Mouse (Mus musculus) stomach, postnatal 0 days (tissue): ENCODE measurements at regions not wholly inside any gene's neighbourhood (a gene's known extent, or its start where the extent isn't known, plus 50 kb on each side); places are given as distances from the start of the nearest gene placed in this dataset.

Experiments used
- CTCF ChIP-seq: IDR thresholded peaks from 2 replicates; pipeline ENCODE4 v1.5.1; 2016; ENCODE audit warnings: antibody characterized with exemption, low read depth, mild to moderate bottlenecking, moderate library complexity
- EP300 ChIP-seq: optimal IDR thresholded peaks from 2 replicates; pipeline ENCODE3; 2016; ENCODE audit warnings: antibody characterized with exemption

DNA sequence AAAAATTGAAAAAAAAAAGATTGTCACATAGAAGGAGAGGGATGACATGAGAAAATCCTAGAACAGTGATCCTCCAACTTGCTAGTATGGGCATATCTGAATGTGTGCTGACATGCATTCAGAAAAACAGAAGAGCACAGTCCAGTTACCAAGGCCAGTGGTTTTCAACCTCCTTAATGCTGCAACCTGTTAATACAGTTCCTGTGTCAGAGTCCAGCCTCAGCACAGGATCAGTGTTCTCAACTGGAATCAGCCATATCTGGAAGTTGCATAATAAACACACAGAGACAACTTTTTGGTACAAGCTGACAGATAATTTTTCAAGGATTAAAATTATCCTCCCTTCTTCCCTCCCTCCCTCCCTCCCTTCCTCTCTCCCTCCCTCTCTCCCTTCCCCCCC lies 680.1 kb downstream of the Rpia start:
- TF ChIP-seq EP300 (no peak), CTCF (no peak)
